Mouse (Mus musculus) left cerebral cortex, adult 6 months (tissue): ENCODE measurements around the gene Ptcd3. TPM values are rescaled to one million over a fixed set of nuclear protein-coding genes. Genes with fewer than 3 reads are reported as not detected.

ENCODE experiments used
- long read RNA-seq, 2 experiments: library from polyadenylated mRNA; unstranded; transcript quantifications; one replicate each; pipeline ENCODE4 v2.0.0; 2019 to 2020
- polyA plus RNA-seq: library from polyadenylated mRNA; unstranded; fragments of <200 nt; fragmentation: Nextera tagmentation; gene quantifications from 2 replicates; pipeline ENCODE4 v1.2.3, GENCODE M21; 2021

Ptcd3 gene
- polyA plus RNA-seq: 20.1 and 24.7 TPM in 2 replicates
- long read RNA-seq, experiment 1, partial matches to known transcripts: 16 of 277 reads
- long read RNA-seq, experiment 1, other reads (novel, unspliced or antisense): 259 of 277 reads
- long read RNA-seq, experiment 2, partial matches to known transcripts: 11 of 32 reads
- long read RNA-seq, experiment 2, other reads (novel, unspliced or antisense): 20 of 32 reads

GRCm38 (mm10) chr6:71908481-71909381 is at the start of gene Ptcd3, which contains the start of gene Polr1a:
Gene Ptcd3 (minus strand): TSS chr6:71908750.
Gene Polr1a (plus strand): TSS chr6:71909053.

DNA sequence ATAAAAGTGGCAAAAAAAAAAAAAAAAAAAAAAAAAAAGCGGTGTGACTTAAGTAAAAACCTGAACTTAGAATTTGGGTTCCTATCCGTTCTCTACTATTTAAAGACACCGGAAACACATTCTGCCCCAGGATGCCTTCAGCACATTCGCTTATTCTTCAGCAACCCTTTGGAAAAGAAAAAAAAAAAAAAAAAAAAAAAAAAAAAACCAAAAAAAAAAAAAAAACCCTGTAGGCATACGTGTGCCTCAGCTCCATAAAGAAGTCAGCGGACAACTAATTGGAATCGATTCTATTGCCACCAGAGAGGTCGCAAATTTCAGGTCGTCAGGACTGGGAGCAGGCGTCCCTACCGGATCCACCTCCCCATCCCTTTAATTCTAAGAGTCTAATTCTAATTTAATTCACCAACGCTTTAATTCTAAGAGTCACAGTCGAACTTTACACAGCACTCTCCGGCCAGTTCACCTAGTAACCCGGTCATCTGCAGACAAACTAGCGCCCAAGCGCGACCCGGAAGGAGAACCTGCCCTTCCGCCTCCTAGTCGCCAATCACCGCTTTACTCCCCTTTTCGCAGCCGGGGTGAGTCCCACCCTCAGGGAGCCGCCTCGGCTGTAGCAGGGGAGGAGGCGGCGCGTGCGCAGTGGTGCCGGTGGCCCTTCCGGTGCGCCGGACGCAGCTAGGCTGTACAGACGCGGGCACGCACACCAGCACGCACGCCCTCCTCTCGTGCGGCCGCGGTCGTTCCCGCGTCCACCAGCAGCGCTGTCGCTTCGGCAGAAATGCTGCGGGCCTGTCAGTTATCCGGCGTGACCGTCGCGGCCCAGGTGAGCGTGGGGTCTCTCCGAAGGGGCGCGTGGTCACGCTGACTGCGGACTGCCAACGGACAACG is 77.6 kb downstream of the Ptcd3 start, which contains the start of gene Immt:
Gene Immt (plus strand): TSS at position 642 of the 891 bp plus-strand sequence.

Other genes with a start within 250 kb of the Ptcd3 start
- gene Reep1, start 201.2 kb downstream of the Ptcd3 start, polyA plus RNA-seq: 37.1 and 40.9 TPM in 2 replicates
- 34.4 and 49.6 TPM in 2 replicates for gene Mrpl35, start 81.8 kb downstream of the Ptcd3 start, polyA plus RNA-seq
- gene Immt, start 77.4 kb downstream of the Ptcd3 start, polyA plus RNA-seq: 89.4 and 111 TPM in 2 replicates
- 3.6 and 6.1 TPM in 2 replicates for gene Polr1a, start 303 bp upstream of the Ptcd3 start, polyA plus RNA-seq
- gene St3gal5, start 188.8 kb upstream of the Ptcd3 start, polyA plus RNA-seq: 62.5 and 126 TPM in 2 replicates